Mouse (Mus musculus): ENCODE measurements around the gene Brdt.

The Brdt gene

GRCm38 (mm10) chr5:107412285-107412684 is 81.3 kb downstream of the Brdt start:
- no peak for DNase-seq (ENCODE audit: low read depth)

GRCm38 (mm10) chr5:107415098-107415497 is 84.1 kb downstream of the Brdt start:
- no peak for DNase-seq (ENCODE audit: low read depth)

- no peak for DNase-seq (ENCODE audit: low read depth)
Measured at GRCm38 (mm10) chr5:107421676-107422075, 90.7 kb downstream of the Brdt start.

GRCm38 (mm10) chr5:107431249-107431648 is 100.3 kb downstream of the Brdt start, which contains the start of gene Lpcat2b:
Lpcat2b (plus strand) TSS chr5:107431549.
- DNase-seq (ENCODE audit: low read depth): no peak

GRCm38 (mm10) chr5:107434001-107434400 is 103.0 kb downstream of the Brdt start:
- no peak for DNase-seq (ENCODE audit: low read depth)

- DNase-seq (ENCODE audit: low read depth): no peak
Measured at GRCm38 (mm10) chr5:107436185-107436584, 105.2 kb downstream of the Brdt start.
